Mouse (Mus musculus) intestine, embryonic 14.5 days (tissue): ENCODE results near the gene Tcf15. TPM values are rescaled to one million over a fixed set of nuclear protein-coding genes. Genes with fewer than 3 reads are reported as not detected.
A peak's percentile ranks its signal among the peaks of the same experiment; 100 is the strongest.

ENCODE experiments used
- ATAC-seq: fragments of 200-750 bp; cut with Nextera tagmentation; replicated peaks from 2 replicates; pipeline ENCODE4 v1.8.0; 2017; ENCODE audit warnings: low read depth, moderate number of reproducible peaks, moderate TSS enrichment, moderate library complexity; ENCODE audit not compliant: low FRiP score, low TSS enrichment
- DNase-seq: peaks from one replicate; pipeline ENCODE4 v3.0.0-alpha.2; 2018; ENCODE audit warnings: low spot score
- H3K27ac ChIP-seq: fragments of 300-500 bp; sonication (generic); 2 replicates; pipeline ENCODE4 v1.5.1; 2014; ENCODE audit warnings: low read depth, mild to moderate bottlenecking, control low read depth
- H3K27me3 ChIP-seq: fragments of 300-500 bp; sonication (generic); replicated peaks from 2 replicates; pipeline ENCODE4 v1.6.1; 2014; ENCODE audit warnings: low read length, control low read depth; ENCODE audit not compliant: control insufficient read depth, insufficient read depth
- H3K36me3 ChIP-seq: fragments of 300-500 bp; sonication (generic); 2 replicates; pipeline ENCODE4 v1.6.1; 2014; ENCODE audit warnings: low read length, control low read depth; ENCODE audit not compliant: control insufficient read depth, insufficient read depth
- H3K4me1 ChIP-seq: fragments of 300-500 bp; sonication (generic); replicated peaks from 2 replicates; pipeline ENCODE4 v1.6.1; 2014; ENCODE audit warnings: low read length, control low read depth, mixed read lengths; ENCODE audit not compliant: control insufficient read depth, insufficient read depth
- H3K4me2 ChIP-seq: fragments of 300-500 bp; sonication (generic); 2 replicates; pipeline ENCODE4 v1.6.1; 2014; ENCODE audit warnings: low read length
- H3K4me3 ChIP-seq: fragments of 300-500 bp; sonication (generic); 2 replicates; pipeline ENCODE4 v1.5.1; 2014; ENCODE audit warnings: low read depth, low read length, control low read depth, mixed read lengths
- H3K9ac ChIP-seq: fragments of 300-500 bp; sonication (generic); 2 replicates; pipeline ENCODE4 v1.6.1; 2014; ENCODE audit warnings: mild to moderate bottlenecking, low read length
- H3K9me3 ChIP-seq: fragments of 300-500 bp; sonication (generic); 2 replicates; pipeline ENCODE4 v1.6.1; 2016; ENCODE audit warnings: low read length, control low read depth; ENCODE audit not compliant: control insufficient read depth
- WGBS: fragments of 180-500 bp; shearing (Covaris S2); extraction: QIAGEN DNeasy Blood & Tissue Kit; methylation state at CpG from one replicate; pipeline ENCODE4 v1.1.7; 2014; 5-methylcytosine and 5-hydroxymethylcytosine counted together
- polyA plus RNA-seq: library from polyadenylated mRNA; unstranded; fragments of >200 nt; fragmentation: Nextera tagmentation; extraction: Ambion mirVana; gene quantifications from 2 replicates; pipeline ENCODE4 v1.2.1, GENCODE M21; 2014

Tcf15 gene
- polyA plus RNA-seq, 1 experiment from 2014 or later: 15.9 TPM

GRCm38 (mm10) chr2:152167851-152168290, 24.5 kb downstream of the Tcf15 start:
- no peaks in the 10 kb centered on the region for H3K27me3 ChIP-seq
- H3K36me3 ChIP-seq: no peaks in the 10 kb centered on the region
- H3K9me3 ChIP-seq: no peaks in the 10 kb centered on the region
- WGBS: 43% methylated on average over 8 of the region's 8 CpGs
- H3K9ac ChIP-seq: no peak overlapping the region
- DNase-seq (no peak), ATAC-seq (no peak)
- no peak overlapping the region for H3K27ac ChIP-seq
- no peak overlapping the region for H3K4me2 ChIP-seq
- H3K4me1 ChIP-seq: no peaks in the 10 kb centered on the region
- no peak overlapping the region for H3K4me3 ChIP-seq

- H3K4me2 ChIP-seq: no peak overlapping the region
- no peak overlapping the region for H3K4me3 ChIP-seq
- DNase-seq (no peak), ATAC-seq (no peak)
- H3K27me3 ChIP-seq: no peaks in the 10 kb centered on the region
- H3K4me1 ChIP-seq: no peaks in the 10 kb centered on the region
- no peak overlapping the region for H3K27ac ChIP-seq
- H3K36me3 ChIP-seq: no peaks in the 10 kb centered on the region
- 81% methylated on average over 1 of the region's 1 CpGs for WGBS
- H3K9me3 ChIP-seq: no peaks in the 10 kb centered on the region
- H3K9ac ChIP-seq: no peak overlapping the region
These were observed 26.0 kb downstream of the Tcf15 start for GRCm38 (mm10) chr2:152169377-152169776.

GRCm38 (mm10) chr2:152174861-152175260, 31.5 kb downstream of the Tcf15 start:
- WGBS: 88% methylated on average over 3 of the region's 3 CpGs

GRCm38 (mm10) chr2:152176659-152177058, 33.3 kb downstream of the Tcf15 start:
- H3K27me3 ChIP-seq: no peaks in the 10 kb centered on the region
- no peak overlapping the region for H3K4me3 ChIP-seq
- no peaks in the 10 kb centered on the region for H3K4me1 ChIP-seq
- WGBS: 85% methylated on average over 6 of the region's 6 CpGs
- no peaks in the 10 kb centered on the region for H3K9me3 ChIP-seq
- no peak for ATAC-seq
- H3K27ac ChIP-seq: no peak overlapping the region
- H3K4me2 ChIP-seq: no peak overlapping the region
- no peak overlapping the region for H3K9ac ChIP-seq
- DNase-seq: no peak
- no peaks in the 10 kb centered on the region for H3K36me3 ChIP-seq

More at GRCm38 (mm10) chr2:152174861-152175260, 31.5 kb downstream of the Tcf15 start:
- DNase-seq (no peak), ATAC-seq (no peak)
- no peak overlapping the region for H3K27ac ChIP-seq
- no peaks in the 10 kb centered on the region for H3K36me3 ChIP-seq
- no peaks in the 10 kb centered on the region for H3K9me3 ChIP-seq
- no peak overlapping the region for H3K9ac ChIP-seq
- H3K27me3 ChIP-seq: no peaks in the 10 kb centered on the region
- no peak overlapping the region for H3K4me3 ChIP-seq
- H3K4me1 ChIP-seq: no peaks in the 10 kb centered on the region
- no peak overlapping the region for H3K4me2 ChIP-seq

GRCm38 (mm10) chr2:152177162-152177805, 33.9 kb downstream of the Tcf15 start:
- H3K27ac ChIP-seq: no peak overlapping the region
- no peaks in the 10 kb centered on the region for H3K36me3 ChIP-seq
- 0 out of 2 replicates have a peak overlapping the region, but pooled peaks have one; percentile 7 for H3K9ac ChIP-seq
- DNase-seq (no peak), ATAC-seq (peak; percentile 70)
- H3K9me3 ChIP-seq: no peaks in the 10 kb centered on the region
- 16% methylated on average over 24 of the region's 24 CpGs for WGBS
- no peak overlapping the region for H3K4me3 ChIP-seq
- no peaks in the 10 kb centered on the region for H3K4me1 ChIP-seq
- no peaks in the 10 kb centered on the region for H3K27me3 ChIP-seq
- peak overlapping the region; percentile 41 for H3K4me2 ChIP-seq

- no peak overlapping the region for H3K4me3 ChIP-seq
- H3K4me2 ChIP-seq: no peak overlapping the region
- no peak for DNase-seq
- no peak for ATAC-seq
- no peak overlapping the region for H3K9ac ChIP-seq
- H3K36me3 ChIP-seq: no peaks in the 10 kb centered on the region
- no peak overlapping the region for H3K27ac ChIP-seq
- H3K27me3 ChIP-seq: no peaks in the 10 kb centered on the region
- 75% methylated on average over 6 of the region's 6 CpGs for WGBS
- H3K9me3 ChIP-seq: no peaks in the 10 kb centered on the region
- no peaks in the 10 kb centered on the region for H3K4me1 ChIP-seq
These were observed 34.4 kb downstream of the Tcf15 start for GRCm38 (mm10) chr2:152177806-152178170.

GRCm38 (mm10) chr2:152178345-152178744, 35.0 kb downstream of the Tcf15 start:
- Histone ChIP-seq H3K4me3 (no peak overlapping the region), H3K9me3 (no peaks in the 10 kb centered on the region), H3K4me2 (no peak overlapping the region), H3K27me3 (no peaks in the 10 kb centered on the region), H3K4me1 (no peaks in the 10 kb centered on the region), H3K27ac (no peak overlapping the region), H3K36me3 (no peaks in the 10 kb centered on the region), H3K9ac (no peak overlapping the region)
- 88% methylated on average over 3 of the region's 3 CpGs for whole genome bisulfite sequencing
- DNase-seq (no peak), ATAC-seq (no peak)

GRCm38 (mm10) chr2:152179301-152179700, 35.9 kb downstream of the Tcf15 start:
- 74% methylated on average over 2 of the region's 2 CpGs for WGBS
- H3K4me2 ChIP-seq: no peak overlapping the region
- ATAC-seq (no peak), DNase-seq (no peak)
- no peak overlapping the region for H3K27ac ChIP-seq
- no peaks in the 10 kb centered on the region for H3K27me3 ChIP-seq
- H3K9ac ChIP-seq: no peak overlapping the region
- no peaks in the 10 kb centered on the region for H3K4me1 ChIP-seq
- H3K9me3 ChIP-seq: no peaks in the 10 kb centered on the region
- no peaks in the 10 kb centered on the region for H3K36me3 ChIP-seq
- H3K4me3 ChIP-seq: no peak overlapping the region

- Histone ChIP-seq H3K4me3 (no peak overlapping the region), H3K4me1 (no peaks in the 10 kb centered on the region), H3K4me2 (no peak overlapping the region), H3K9me3 (no peaks in the 10 kb centered on the region), H3K9ac (no peak overlapping the region), H3K27me3 (no peaks in the 10 kb centered on the region), H3K27ac (no peak overlapping the region), H3K36me3 (no peaks in the 10 kb centered on the region)
- DNase-seq (no peak), ATAC-seq (no peak; the same call in 1 of the 2 replicates)
- WGBS: 47% methylated on average over 6 of the region's 6 CpGs
These were observed 37.0 kb downstream of the Tcf15 start for GRCm38 (mm10) chr2:152180323-152180722.
